Comparison of ENCODE assay signal across 8 mouse cellular contexts in genomic region chr9:109038901-109039364, GRCm38 (mm10). TPM values are rescaled to one million over a fixed set of nuclear protein-coding genes. Genes with fewer than 3 reads are reported as not detected.
DNase-seq lines count a peak whose midpoint lies in the region; ATAC-seq lines count a peak whose summit lies in the region.

No protein-coding gene starts in this region.

- DNase-seq in cerebellum, adult 11-12 months, result peak; percentile 73
- DNase-seq in cerebellum, postnatal 4 days (ENCODE audit: low spot score in 2 of 2), result no peak
- DNase-seq in adrenal gland, postnatal 36 days, result peak; percentile 62 to 75
- DNase-seq in hindbrain, embryonic 10.5 days (ENCODE audit: low spot score), result no peak
- peak; percentile 9 for DNase-seq in midbrain, embryonic 14.5 days
- DNase-seq in c-Kit-positive CD71-positive TER-119-positive erythroid progenitor cells, embryonic 14.5 days (ENCODE audit: low spot score), result no peak

- peak overlapping the region; percentile 63 for H3K9ac ChIP-seq in forebrain, embryonic 15.5 days (replicated peaks)
- peak overlapping the region; percentile 79 for H3K9ac ChIP-seq in limb, embryonic 13.5 days
- H3K9ac ChIP-seq in midbrain, embryonic 14.5 days (replicated peaks; ENCODE audit: low read length), result peak overlapping the region; percentile 56

- peak overlapping the region; percentile 96 for H3K4me2 ChIP-seq in forebrain, embryonic 15.5 days (replicated peaks)
- H3K4me2 ChIP-seq in limb, embryonic 13.5 days (replicated peaks), result peak overlapping the region; percentile 79
- H3K4me2 ChIP-seq in midbrain, embryonic 14.5 days (ENCODE audit: low read length), result peak overlapping the region; percentile 87

- ATAC-seq in forebrain, embryonic 15.5 days (replicated peaks), result no peak; the same call in 1 of the 2 replicates
- no peak for ATAC-seq in limb, embryonic 13.5 days (ENCODE audit: low FRiP score, low read depth)
- no peak for ATAC-seq in midbrain, embryonic 14.5 days (ENCODE audit: low FRiP score, low TSS enrichment)

- H3K4me1 ChIP-seq in forebrain, embryonic 15.5 days, result peaks cover 14% of the 10 kb centered on the region
- H3K4me1 ChIP-seq in hindbrain, embryonic 10.5 days (replicated peaks), result peaks cover 32% of the 10 kb centered on the region
- peaks cover 31% of the 10 kb centered on the region for H3K4me1 ChIP-seq in limb, embryonic 13.5 days
- H3K4me1 ChIP-seq in midbrain, embryonic 14.5 days (ENCODE audit: control insufficient read depth, insufficient read depth, low read length), result no peaks in the 10 kb centered on the region; the same call in 1 of the 2 replicates

- H3K36me3 ChIP-seq in forebrain, embryonic 15.5 days, result no peaks in the 10 kb centered on the region
- no peaks in the 10 kb centered on the region for H3K36me3 ChIP-seq in hindbrain, embryonic 10.5 days
- 0 out of 2 replicates have a peak, but pooled peaks cover 2% of the 10 kb centered on the region for H3K36me3 ChIP-seq in limb, embryonic 13.5 days
- H3K36me3 ChIP-seq in midbrain, embryonic 14.5 days (ENCODE audit: control insufficient read depth, insufficient read depth, low read length), result no peaks in the 10 kb centered on the region

- WGBS in forebrain, embryonic 15.5 days, result 25% methylated on average over 8 of the region's 8 CpGs
- WGBS in hindbrain, embryonic 10.5 days, result 20% methylated on average over 8 of the region's 8 CpGs
- 19% methylated on average over 8 of the region's 8 CpGs for WGBS in limb, embryonic 13.5 days
- WGBS in midbrain, embryonic 14.5 days, result 19% methylated on average over 8 of the region's 8 CpGs

- H3K4me3 ChIP-seq in forebrain, embryonic 15.5 days, result peak overlapping the region; percentile 61
- H3K4me3 ChIP-seq in hindbrain, embryonic 10.5 days, result peak overlapping the region; percentile 75
- peak overlapping the region; percentile 63 for H3K4me3 ChIP-seq in limb, embryonic 13.5 days
- H3K4me3 ChIP-seq in midbrain, embryonic 14.5 days (replicated peaks; ENCODE audit: low read depth, low read length), result peak overlapping the region; percentile 51

- no peaks in the 10 kb centered on the region for H3K27me3 ChIP-seq in forebrain, embryonic 15.5 days
- peaks cover 17% of the 10 kb centered on the region; the same call in 1 of the 2 replicates for H3K27me3 ChIP-seq in hindbrain, embryonic 10.5 days (ENCODE audit: insufficient read depth, poor library complexity, severe bottlenecking)
- H3K27me3 ChIP-seq in limb, embryonic 13.5 days, result no peaks in the 10 kb centered on the region
- H3K27me3 ChIP-seq in midbrain, embryonic 14.5 days (ENCODE audit: control insufficient read depth, insufficient read depth, low read length), result no peaks in the 10 kb centered on the region

- no peaks in the 10 kb centered on the region for H3K9me3 ChIP-seq in forebrain, embryonic 15.5 days
- no peaks in the 10 kb centered on the region for H3K9me3 ChIP-seq in hindbrain, embryonic 10.5 days
- no peaks in the 10 kb centered on the region for H3K9me3 ChIP-seq in limb, embryonic 13.5 days
- no peaks in the 10 kb centered on the region for H3K9me3 ChIP-seq in midbrain, embryonic 14.5 days (ENCODE audit: control insufficient read depth, low read length)

- H3K27ac ChIP-seq in forebrain, embryonic 15.5 days (replicated peaks), result no peak overlapping the region
- peak overlapping the region; percentile 89 for H3K27ac ChIP-seq in hindbrain, embryonic 10.5 days
- peak overlapping the region; percentile 39 for H3K27ac ChIP-seq in limb, embryonic 13.5 days
- no peak overlapping the region for H3K27ac ChIP-seq in midbrain, embryonic 14.5 days (replicated peaks; ENCODE audit: low read depth, low read length)

RNA-seq across cellular contexts. Expression of gene Shisa5, which starts 0.6 kb away (rescaled TPM):
- 100 to 1,000 TPM; 122 to 128 TPM for total RNA-seq in adrenal gland, postnatal 36 days (2021)
- polyA plus RNA-seq in forebrain, embryonic 15.5 days (2015; fragmentation: Nextera tagmentation; extraction: Ambion mirVana), result 48.0 and 49.0 TPM in 2 replicates
- polyA plus RNA-seq in hindbrain, embryonic 10.5 days (2016; fragmentation: Nextera tagmentation; extraction: Ambion mirVana), result 38.8 and 43.6 TPM in 2 replicates
- 84.1 and 87.1 TPM in 2 replicates for polyA plus RNA-seq in limb, embryonic 13.5 days (2015; fragmentation: Nextera tagmentation; extraction: Ambion mirVana)
- 49.1 and 49.9 TPM in 2 replicates for polyA plus RNA-seq in midbrain, embryonic 14.5 days (2014; fragmentation: Nextera tagmentation; extraction: Ambion mirVana)

RNA-seq across cellular contexts. Expression of gene Trex1, which starts 20.6 kb away (rescaled TPM):
- total RNA-seq in adrenal gland, postnatal 36 days (2021), result 10 to 100 TPM; 19.7 to 23.4 TPM
- polyA plus RNA-seq in forebrain, embryonic 15.5 days (2015; fragmentation: Nextera tagmentation; extraction: Ambion mirVana), result 16.5 and 16.7 TPM in 2 replicates
- polyA plus RNA-seq in hindbrain, embryonic 10.5 days (2016; fragmentation: Nextera tagmentation; extraction: Ambion mirVana), result 8.1 and 11.3 TPM in 2 replicates
- polyA plus RNA-seq in limb, embryonic 13.5 days (2015; fragmentation: Nextera tagmentation; extraction: Ambion mirVana), result 9.0 and 11.8 TPM in 2 replicates
- 15.3 and 18.8 TPM in 2 replicates for polyA plus RNA-seq in midbrain, embryonic 14.5 days (2014; fragmentation: Nextera tagmentation; extraction: Ambion mirVana)

RNA-seq across cellular contexts. Expression of gene Atrip, which starts 35.0 kb away (rescaled TPM):
- total RNA-seq in adrenal gland, postnatal 36 days (2021), result 10 to 100 TPM; 16.3 to 18.3 TPM
- 32.0 and 36.5 TPM in 2 replicates for polyA plus RNA-seq in forebrain, embryonic 15.5 days (2015; fragmentation: Nextera tagmentation; extraction: Ambion mirVana)
- polyA plus RNA-seq in hindbrain, embryonic 10.5 days (2016; fragmentation: Nextera tagmentation; extraction: Ambion mirVana), result 30.5 and 32.1 TPM in 2 replicates
- polyA plus RNA-seq in limb, embryonic 13.5 days (2015; fragmentation: Nextera tagmentation; extraction: Ambion mirVana), result 29.0 and 31.1 TPM in 2 replicates
- polyA plus RNA-seq in midbrain, embryonic 14.5 days (2014; fragmentation: Nextera tagmentation; extraction: Ambion mirVana), result 26.5 and 28.6 TPM in 2 replicates

RNA-seq across cellular contexts. Expression of gene Ccdc51, which starts 43.4 kb away (rescaled TPM):
- total RNA-seq in adrenal gland, postnatal 36 days (2021), result 10 to 100 TPM; 15.6 to 20.1 TPM
- 17.3 and 18.4 TPM in 2 replicates for polyA plus RNA-seq in forebrain, embryonic 15.5 days (2015; fragmentation: Nextera tagmentation; extraction: Ambion mirVana)
- polyA plus RNA-seq in hindbrain, embryonic 10.5 days (2016; fragmentation: Nextera tagmentation; extraction: Ambion mirVana), result 14.4 and 16.1 TPM in 2 replicates
- polyA plus RNA-seq in limb, embryonic 13.5 days (2015; fragmentation: Nextera tagmentation; extraction: Ambion mirVana), result 13.4 and 14.2 TPM in 2 replicates
- 14.0 and 15.4 TPM in 2 replicates for polyA plus RNA-seq in midbrain, embryonic 14.5 days (2014; fragmentation: Nextera tagmentation; extraction: Ambion mirVana)

RNA-seq across cellular contexts. Expression of gene Tma7, which starts 43.5 kb away (rescaled TPM):
- 100 to 1,000 TPM; 384 to 426 TPM for total RNA-seq in adrenal gland, postnatal 36 days (2021)
- polyA plus RNA-seq in forebrain, embryonic 15.5 days (2015; fragmentation: Nextera tagmentation; extraction: Ambion mirVana), result 568 and 598 TPM in 2 replicates
- 758 and 785 TPM in 2 replicates for polyA plus RNA-seq in hindbrain, embryonic 10.5 days (2016; fragmentation: Nextera tagmentation; extraction: Ambion mirVana)
- 711 TPM in 2 replicates for polyA plus RNA-seq in limb, embryonic 13.5 days (2015; fragmentation: Nextera tagmentation; extraction: Ambion mirVana)
- 733 and 824 TPM in 2 replicates for polyA plus RNA-seq in midbrain, embryonic 14.5 days (2014; fragmentation: Nextera tagmentation; extraction: Ambion mirVana)

Comparison
In these comparisons a context has a peak if more than half of its experiments do, and no peak if none do; other contexts are left out.
1. DNase-seq: peak in cerebellum, adult 11-12 months (single experiment), adrenal gland, postnatal 36 days (2 of 2) and midbrain, embryonic 14.5 days (single experiment); none in cerebellum, postnatal 4 days (0 of 2), hindbrain, embryonic 10.5 days (single experiment) and c-Kit-positive CD71-positive TER-119-positive erythroid progenitor cells, embryonic 14.5 days (single experiment).
2. H3K27ac ChIP-seq: peak in hindbrain, embryonic 10.5 days (single experiment) and limb, embryonic 13.5 days (single experiment); none in forebrain, embryonic 15.5 days (single experiment) and midbrain, embryonic 14.5 days (single experiment).
3. Peak in every context shown above with its lines, with median percentiles within 50 percentile points of each other: H3K4me2 ChIP-seq, H3K4me3 ChIP-seq and H3K9ac ChIP-seq.